Mouse (Mus musculus): ENCODE measurements around the gene Xpo4.
A peak's percentile ranks its signal among the peaks of the same experiment; 100 is the strongest.

The Xpo4 gene

GRCm38 (mm10) chr14:57537261-57538015, 127.8 kb downstream of the Xpo4 start:
- DNase-seq (ENCODE audit: low spot score in 2 of 2) = no peak

- DNase-seq (ENCODE audit: low spot score in 2 of 2) = no peak
Observed at GRCm38 (mm10) chr14:57536820-57537219, 128.4 kb downstream of the Xpo4 start.

GRCm38 (mm10) chr14:57535646-57536045, 129.6 kb downstream of the Xpo4 start:
- DNase-seq (ENCODE audit: low spot score in 2 of 2) = no peak

- DNase-seq (ENCODE audit: low spot score in 2 of 2) = no peak
Observed at GRCm38 (mm10) chr14:57534961-57535360, 130.3 kb downstream of the Xpo4 start.

- no peak for DNase-seq (ENCODE audit: low spot score in 2 of 2)
Observed at GRCm38 (mm10) chr14:57534346-57534745, 130.9 kb downstream of the Xpo4 start.

- no peak for DNase-seq (ENCODE audit: low spot score in 2 of 2)
Observed at GRCm38 (mm10) chr14:57533841-57534240, 131.4 kb downstream of the Xpo4 start.

GRCm38 (mm10) chr14:57533214-57533613, 132.0 kb downstream of the Xpo4 start:
- DNase-seq (ENCODE audit: low spot score in 2 of 2) = peak; percentile 55 to 66

GRCm38 (mm10) chr14:57532577-57532976, 132.7 kb downstream of the Xpo4 start:
- no peak for DNase-seq (ENCODE audit: low spot score in 2 of 2)

GRCm38 (mm10) chr14:57529786-57530515, 135.3 kb downstream of the Xpo4 start:
- no peak for DNase-seq (ENCODE audit: low spot score in 2 of 2)

- no peak for DNase-seq (ENCODE audit: low spot score in 2 of 2)
Observed at GRCm38 (mm10) chr14:57529086-57529785, 136.0 kb downstream of the Xpo4 start.

GRCm38 (mm10) chr14:57527598-57527997, 137.6 kb downstream of the Xpo4 start:
- no peak for DNase-seq (ENCODE audit: low spot score in 2 of 2)
